Mouse (Mus musculus): ENCODE measurements around the gene Gstm3.

Gstm3 gene

GRCm38 (mm10) chr3:107928691-107929090 lies 40.4 kb downstream of the Gstm3 start:
- no peak for DNase-seq (ENCODE audit: low spot score)

DNA sequence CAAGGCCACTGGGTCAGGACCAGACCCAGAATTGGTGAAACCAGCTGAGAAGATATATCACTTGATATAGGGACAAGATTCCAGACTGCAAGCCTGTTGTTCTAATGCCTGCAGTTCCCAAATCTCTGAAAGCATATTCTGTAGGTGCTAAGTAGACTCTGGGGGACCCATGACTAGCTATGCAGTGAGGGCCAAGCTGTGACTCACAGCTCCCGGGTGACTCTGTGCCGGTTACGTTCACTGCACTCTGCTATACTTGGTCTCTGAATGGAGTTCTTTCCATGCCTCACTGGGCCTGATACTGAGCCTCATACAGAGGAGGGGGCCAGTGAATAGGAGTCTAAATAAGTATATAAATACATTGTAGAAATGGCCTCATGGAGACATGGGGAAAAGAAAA lies 41.2 kb downstream of the Gstm3 start:
- DNase-seq (ENCODE audit: low spot score), result no peak

GRCm38 (mm10) chr3:107925335-107925734 lies 43.7 kb downstream of the Gstm3 start:
- DNase-seq (ENCODE audit: low spot score), result no peak

- no peak for DNase-seq (ENCODE audit: low spot score)
These were observed 48.7 kb downstream of the Gstm3 start for GRCm38 (mm10) chr3:107920348-107920747.

- no peak for DNase-seq (ENCODE audit: low spot score)
These were observed 51.2 kb downstream of the Gstm3 start for GRCm38 (mm10) chr3:107917783-107918408.

DNA sequence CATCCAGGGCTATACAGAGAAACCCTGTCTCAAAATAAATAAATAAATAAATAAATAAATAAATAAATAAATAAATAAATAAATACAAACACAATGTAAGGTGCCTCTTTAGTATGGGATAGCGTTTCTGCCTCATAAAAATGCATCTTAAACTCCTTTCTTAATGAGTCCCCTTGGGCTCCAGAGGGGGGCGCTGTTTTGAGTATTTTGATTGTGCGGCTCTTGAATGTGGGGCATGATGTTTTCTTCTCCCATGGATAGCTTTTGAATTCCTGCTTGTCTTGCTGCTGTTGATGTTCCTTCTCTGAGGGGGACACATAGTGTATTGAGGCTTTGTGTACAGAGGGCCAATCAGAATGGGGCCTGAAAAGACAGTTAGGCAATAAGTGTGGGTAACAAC lies 52.0 kb downstream of the Gstm3 start:
- DNase-seq (ENCODE audit: low spot score), result no peak

DNA sequence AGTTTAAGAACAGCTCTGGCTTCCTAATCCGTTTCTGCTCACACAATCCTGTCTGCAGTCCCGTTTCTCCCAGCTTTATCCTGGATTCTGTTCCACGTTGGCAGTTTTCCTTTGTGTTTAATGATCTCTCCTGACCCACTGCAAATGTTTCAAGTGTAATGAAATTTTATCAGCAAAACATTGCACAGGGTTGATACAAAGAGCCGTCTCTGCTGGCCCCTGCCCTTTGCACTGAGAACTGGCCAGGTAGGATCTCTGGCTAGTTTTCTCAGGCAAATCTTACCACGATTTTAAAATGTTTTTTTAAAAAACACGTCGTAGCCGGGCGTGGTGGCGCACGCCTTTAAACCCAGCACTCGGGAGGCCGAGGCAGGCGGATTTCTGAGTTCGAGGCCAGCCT lies 52.4 kb downstream of the Gstm3 start:
- no peak for DNase-seq (ENCODE audit: low spot score)
